Mouse (Mus musculus) forebrain, postnatal 0 days (tissue): Measurements from ENCODE around the gene Glis2. TPM values are rescaled to one million over a fixed set of nuclear protein-coding genes. Genes with fewer than 3 reads are reported as not detected.

ENCODE experiments used
- ATAC-seq: fragments of 200-750 bp; cut with Nextera tagmentation; 2 replicates; pipeline ENCODE4 v1.8.0; 2017; ENCODE audit warnings: mild to moderate bottlenecking, moderate library complexity
- DNase-seq: peaks from one replicate; pipeline ENCODE4 v3.0.0-alpha.2; 2015
- H3K27ac ChIP-seq: fragments of 300-500 bp; sonication (generic); 2 replicates; pipeline ENCODE4 v1.5.1; 2014; ENCODE audit warnings: low read depth, mild to moderate bottlenecking, antibody characterized with exemption, low read length, moderate library complexity, mixed read lengths
- H3K27me3 ChIP-seq: fragments of 300-500 bp; sonication (generic); 2 replicates; pipeline ENCODE4 v1.6.1; 2014; ENCODE audit warnings: mild to moderate bottlenecking, low read length, mixed read lengths; ENCODE audit not compliant: insufficient read depth
- H3K36me3 ChIP-seq: fragments of 300-500 bp; sonication (generic); 2 replicates; pipeline ENCODE4 v1.6.1; 2014; ENCODE audit warnings: mild to moderate bottlenecking, moderate library complexity; ENCODE audit not compliant: insufficient read depth
- H3K4me1 ChIP-seq: fragments of 300-500 bp; sonication (generic); 2 replicates; pipeline ENCODE4 v1.6.1; 2014; ENCODE audit warnings: antibody characterized with exemption; ENCODE audit not compliant: insufficient read depth
- H3K4me2 ChIP-seq: fragments of 300-500 bp; sonication (generic); 2 replicates; pipeline ENCODE4 v1.6.1; 2014; ENCODE audit warnings: low read depth, mild to moderate bottlenecking, moderate library complexity
- H3K4me3 ChIP-seq: fragments of 300-500 bp; sonication (generic); 2 replicates; pipeline ENCODE4 v1.5.1; 2014; ENCODE audit warnings: low read depth, low read length, mixed read lengths
- H3K9ac ChIP-seq: fragments of 300-500 bp; sonication (generic); 2 replicates; pipeline ENCODE4 v1.6.1; 2014; ENCODE audit warnings: mild to moderate bottlenecking
- H3K9me3 ChIP-seq: fragments of 300-500 bp; sonication (generic); 2 replicates; pipeline ENCODE4 v1.6.1; 2016; ENCODE audit warnings: low read length
- CTCF ChIP-seq: sonication (generic); IDR thresholded peaks from 2 replicates; pipeline ENCODE4 v1.5.1; 2016; ENCODE audit warnings: antibody characterized with exemption, control low read depth, low read depth
- WGBS: fragments of 180-500 bp; shearing (Covaris S2); extraction: QIAGEN DNeasy Blood & Tissue Kit; methylation state at CpG from one replicate; pipeline ENCODE4 v1.1.7; 2014; 5-methylcytosine and 5-hydroxymethylcytosine counted together
- polyA plus RNA-seq: library from polyadenylated mRNA; unstranded; fragments of >200 nt; fragmentation: Nextera tagmentation; extraction: Ambion mirVana; gene quantifications from 2 replicates; pipeline ENCODE4 v1.2.1, GENCODE M21; 2015
- total RNA-seq: library from RNA; depleted of rRNA; stranded (reverse); fragments of >200 nt; gene quantifications from 2 replicates; pipeline ENCODE4 v1.2.3, GENCODE M21; 2014

The Glis2 gene
- total and polyA plus RNA-seq, 2 experiments from 2014 or later: 11.6 to 15.2 TPM

GRCm38 (mm10) chr16:4551885-4552284 is 42.6 kb upstream of the Glis2 start:
- peaks cover 4% of the 10 kb centered on the region; the same call in 1 of the 2 replicates for H3K4me1 ChIP-seq
- ATAC-seq: no peak
- DNase-seq: no peak
- H3K27me3 ChIP-seq: no peaks in the 10 kb centered on the region
- H3K36me3 ChIP-seq: peaks cover 37% of the 10 kb centered on the region
- no peak overlapping the region for H3K9ac ChIP-seq
- 95% methylated on average over 12 of the region's 12 CpGs for WGBS
- H3K4me3 ChIP-seq: no peak overlapping the region
- no peak overlapping the region for H3K4me2 ChIP-seq
- TF ChIP-seq CTCF: no peak
- no peak overlapping the region for H3K27ac ChIP-seq
- H3K9me3 ChIP-seq: no peaks in the 10 kb centered on the region

GRCm38 (mm10) chr16:4552829-4553550 is 41.5 kb upstream of the Glis2 start:
- Histone ChIP-seq H3K4me3 (no peak overlapping the region), H3K9me3 (no peaks in the 10 kb centered on the region), H3K36me3 (peaks cover 31% of the 10 kb centered on the region), H3K4me2 (no peak overlapping the region), H3K4me1 (peaks cover 15% of the 10 kb centered on the region; the same call in 1 of the 2 replicates), H3K27me3 (no peaks in the 10 kb centered on the region), H3K9ac (no peak overlapping the region), H3K27ac (no peak overlapping the region)
- DNase-seq (no peak), ATAC-seq (no peak)
- 73% methylated on average over 6 of the region's 6 CpGs for WGBS
- TF ChIP-seq CTCF: no peak

GRCm38 (mm10) chr16:4555555-4555954 is 39.0 kb upstream of the Glis2 start:
- 94% methylated on average over 1 of the region's 1 CpGs for WGBS
- Histone ChIP-seq H3K36me3 (peaks cover 13% of the 10 kb centered on the region; the same call in 1 of the 2 replicates), H3K4me2 (no peak overlapping the region), H3K4me3 (no peak overlapping the region), H3K9ac (no peak overlapping the region), H3K27me3 (no peaks in the 10 kb centered on the region), H3K9me3 (no peaks in the 10 kb centered on the region), H3K27ac (no peak overlapping the region), H3K4me1 (peaks cover 15% of the 10 kb centered on the region; the same call in 1 of the 2 replicates)
- ATAC-seq: no peak
- TF ChIP-seq CTCF: no peak
- no peak for DNase-seq

GRCm38 (mm10) chr16:4557085-4557484 is 37.4 kb upstream of the Glis2 start:
- Histone ChIP-seq H3K4me2 (peak overlapping the region; percentile 91), H3K27ac (no peak overlapping the region), H3K4me3 (peak overlapping the region; percentile 66), H3K36me3 (no peaks in the 10 kb centered on the region), H3K9me3 (no peaks in the 10 kb centered on the region), H3K4me1 (peaks cover 15% of the 10 kb centered on the region; the same call in 1 of the 2 replicates), H3K9ac (no peak overlapping the region), H3K27me3 (no peaks in the 10 kb centered on the region)
- no peak for TF ChIP-seq CTCF
- DNase-seq (no peak), ATAC-seq (no peak)
- WGBS: 73% methylated on average over 1 of the region's 1 CpGs

- H3K4me1 ChIP-seq: peaks cover 15% of the 10 kb centered on the region; the same call in 1 of the 2 replicates
- no peak for TF ChIP-seq CTCF
Observed at GRCm38 (mm10) chr16:4557949-4558348, 36.6 kb upstream of the Glis2 start.

GRCm38 (mm10) chr16:4558384-4558979 is 36.0 kb upstream of the Glis2 start:
- 0 out of 2 replicates have a peak, but pooled peaks have one; percentile 27 for TF ChIP-seq CTCF
- H3K4me3 ChIP-seq: peak overlapping the region; percentile 66
- WGBS: under 1% methylated on average over 38 of the region's 38 CpGs
- peak; percentile 95 for ATAC-seq
- peak; percentile 95 for DNase-seq
- H3K27ac ChIP-seq: peak overlapping the region; percentile 97
- H3K4me2 ChIP-seq: peak overlapping the region; percentile 91
- peaks cover 15% of the 10 kb centered on the region; the same call in 1 of the 2 replicates for H3K4me1 ChIP-seq
- H3K9ac ChIP-seq: peak overlapping the region; percentile 70
- H3K36me3 ChIP-seq: no peaks in the 10 kb centered on the region
- no peaks in the 10 kb centered on the region for H3K9me3 ChIP-seq
- H3K27me3 ChIP-seq: no peaks in the 10 kb centered on the region

More at GRCm38 (mm10) chr16:4557949-4558348, 36.6 kb upstream of the Glis2 start:
- Histone ChIP-seq H3K27me3 (no peaks in the 10 kb centered on the region), H3K27ac (peak overlapping the region; percentile 97), H3K36me3 (no peaks in the 10 kb centered on the region), H3K4me3 (peak overlapping the region; percentile 66), H3K4me2 (peak overlapping the region; percentile 91), H3K9me3 (no peaks in the 10 kb centered on the region), H3K9ac (peak overlapping the region; percentile 70)
- under 1% methylated on average over 19 of the region's 19 CpGs for WGBS
- ATAC-seq (peak; percentile 70), DNase-seq (peak; percentile 81)
